Mouse (Mus musculus) embryonic fibroblast, embryonic 13.5 days (primary cell): ENCODE data around the gene Fcgr3.

Experiments used
- CTCF ChIP-seq: IDR thresholded peaks from 2 replicates; pipeline ENCODE4 v1.5.1; 2011; ENCODE audit warnings: mild to moderate bottlenecking, control low read depth, low read length, moderate library complexity, borderline replicate concordance; ENCODE audit not compliant: insufficient read depth
- POLR2A ChIP-seq: IDR thresholded peaks from 2 replicates; pipeline ENCODE4 v1.6.1; 2011; ENCODE audit warnings: low read depth, mild to moderate bottlenecking, control low read depth, low read length, moderate library complexity

GRCm38 (mm10) chr1:171103179-171103840 lies 38.6 kb upstream of the Fcgr3 start:
- TF ChIP-seq CTCF (no peak), POLR2A (no peak)
